Mouse (Mus musculus) stomach, postnatal 0 days (tissue): ENCODE data around the gene Mgrn1.

Experiments
- CTCF ChIP-seq: IDR thresholded peaks from 2 replicates; pipeline ENCODE4 v1.5.1; 2016; ENCODE audit warnings: antibody characterized with exemption, low read depth, mild to moderate bottlenecking, moderate library complexity
- EP300 ChIP-seq: optimal IDR thresholded peaks from 2 replicates; pipeline ENCODE3; 2016; ENCODE audit warnings: antibody characterized with exemption

DNA sequence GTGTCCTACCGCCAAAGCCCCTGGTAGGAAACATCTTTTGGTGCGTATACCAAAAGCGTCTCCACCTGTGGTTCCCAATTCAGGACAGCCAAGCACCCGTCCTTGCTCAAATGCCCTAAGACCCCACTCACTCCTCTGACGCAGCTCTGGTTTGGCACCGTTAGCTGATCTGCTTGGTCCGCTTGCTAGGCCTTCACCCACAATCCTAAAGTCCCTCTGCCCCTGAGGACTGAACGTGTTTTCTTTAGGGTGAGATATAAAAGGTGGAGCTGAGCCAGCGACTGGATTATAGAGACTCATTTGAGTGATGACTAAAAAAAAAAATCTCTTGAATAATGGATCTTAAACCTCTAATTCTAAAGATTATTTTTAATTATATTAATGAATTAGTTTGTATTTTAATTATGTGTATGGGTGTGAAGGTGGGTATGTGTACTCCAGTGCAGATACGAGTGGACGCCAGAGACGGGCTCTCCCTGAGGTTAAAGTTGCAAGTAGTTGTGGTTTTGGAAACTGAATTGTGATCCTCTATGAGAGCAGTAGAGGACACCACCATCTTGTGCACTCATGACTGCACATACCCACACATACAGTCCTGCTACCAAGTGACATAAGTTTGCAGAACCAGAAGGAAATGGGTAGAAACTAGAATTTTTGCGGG lies 78.8 kb downstream of the Mgrn1 start:
- no peak for TF ChIP-seq CTCF
- TF ChIP-seq EP300: no peak
